Mouse (Mus musculus): Measurements from ENCODE around the gene Hist1h1d.
"Not testable (repeated sequence)": the region's sequence is repeated elsewhere in the genome, so short reads cannot be mapped to it uniquely, and the experiment has no call there.

Gene Hist1h1d

GRCm38 (mm10) chr13:23591886-23592285 lies 38.8 kb downstream of the Hist1h1d start:
- DNase-seq (ENCODE audit: low read depth, low spot score) = not testable (repeated sequence)

DNA sequence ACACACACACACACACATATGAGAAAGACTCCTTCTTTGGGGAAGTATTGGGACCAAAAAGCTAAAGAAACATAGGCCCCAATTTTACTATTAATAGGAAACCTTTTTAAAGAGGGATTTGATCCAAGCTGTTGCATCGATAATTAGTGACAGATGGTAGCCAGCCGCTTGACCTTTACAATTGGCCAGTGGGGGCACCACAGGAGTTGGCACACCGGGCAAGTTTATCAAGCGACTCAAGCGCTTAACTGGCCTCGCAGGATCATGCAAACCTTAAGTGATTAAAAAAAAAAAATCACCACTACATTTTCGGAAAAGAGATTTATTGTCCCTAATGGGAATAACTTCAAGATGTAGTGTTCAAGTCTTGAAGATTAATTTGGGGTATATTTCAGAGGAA lies 39.6 kb downstream of the Hist1h1d start:
- no peak for DNase-seq (ENCODE audit: low read depth, low spot score)

DNA sequence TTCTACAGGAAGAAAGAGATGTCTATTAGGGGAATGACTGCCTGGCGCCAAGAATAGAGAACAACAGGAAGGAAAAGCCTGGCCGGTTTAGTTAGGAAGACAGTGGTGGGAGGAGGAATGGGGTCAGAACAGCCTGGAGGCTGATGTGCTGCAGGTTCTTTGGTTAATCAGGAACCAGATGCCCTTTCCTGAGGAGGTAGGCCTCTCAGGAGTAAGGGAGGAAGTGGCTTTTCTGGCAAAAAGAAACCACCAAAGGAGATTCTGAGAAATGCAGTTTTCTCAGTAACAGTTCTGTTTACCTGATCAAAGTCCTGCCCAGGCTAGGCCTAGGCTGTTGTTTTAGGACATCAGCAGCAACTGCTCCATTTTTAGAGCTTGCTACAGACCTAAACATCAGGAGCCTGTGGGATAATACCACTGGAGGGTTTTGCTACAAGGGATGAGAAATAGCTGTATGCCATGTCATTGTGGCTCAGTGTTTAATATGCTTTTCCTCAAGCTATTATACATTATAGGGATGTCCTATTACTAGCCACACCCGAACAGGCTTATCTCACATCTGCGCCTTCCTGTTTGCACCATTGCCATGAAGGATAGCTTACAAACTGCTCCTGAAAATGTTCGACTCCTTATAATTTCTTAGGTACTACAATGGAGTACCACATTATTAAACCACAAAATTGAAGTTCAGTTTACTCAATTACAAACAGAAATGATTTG lies 40.1 kb downstream of the Hist1h1d start:
- DNase-seq (ENCODE audit: low read depth, low spot score) = no peak

- no peak for DNase-seq (ENCODE audit: low read depth, low spot score)
These were observed 42.1 kb downstream of the Hist1h1d start for GRCm38 (mm10) chr13:23595185-23595584.

DNA sequence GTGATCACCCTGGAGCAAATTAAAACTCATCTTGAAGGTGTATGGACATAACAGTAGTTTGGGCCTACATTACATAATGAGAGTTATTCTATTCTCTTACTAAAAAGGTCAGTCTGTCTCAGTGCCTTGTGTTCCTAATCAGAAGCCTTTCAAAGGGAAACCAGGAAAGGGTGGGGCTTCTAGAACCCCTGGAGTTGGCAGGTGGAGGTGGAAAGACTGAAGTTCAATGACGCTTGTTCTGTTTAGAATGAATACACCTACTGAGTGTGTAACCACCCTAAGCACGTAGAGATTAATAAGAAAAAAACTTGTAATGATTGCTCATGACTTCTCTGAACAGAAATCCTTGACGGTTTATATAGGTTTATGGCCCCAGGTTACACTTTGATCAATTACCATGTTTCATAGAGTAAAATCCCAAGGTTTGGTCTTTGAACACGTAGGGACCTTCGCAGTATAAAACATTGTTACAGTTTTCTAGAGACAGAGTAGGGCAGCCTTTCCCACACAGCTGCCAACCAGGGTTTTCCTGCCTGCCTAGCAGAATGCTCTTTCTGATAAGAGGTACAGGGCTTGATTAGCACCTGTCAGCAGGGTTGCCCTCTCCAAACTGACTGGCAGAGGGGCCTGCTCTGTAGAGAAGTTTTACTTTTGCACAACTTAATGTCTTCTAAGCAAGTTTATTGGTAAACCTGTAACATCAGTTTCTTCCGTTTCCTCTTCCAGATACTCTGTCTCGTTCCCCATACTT lies 42.7 kb downstream of the Hist1h1d start:
- no peak for DNase-seq (ENCODE audit: low read depth, low spot score)

DNA sequence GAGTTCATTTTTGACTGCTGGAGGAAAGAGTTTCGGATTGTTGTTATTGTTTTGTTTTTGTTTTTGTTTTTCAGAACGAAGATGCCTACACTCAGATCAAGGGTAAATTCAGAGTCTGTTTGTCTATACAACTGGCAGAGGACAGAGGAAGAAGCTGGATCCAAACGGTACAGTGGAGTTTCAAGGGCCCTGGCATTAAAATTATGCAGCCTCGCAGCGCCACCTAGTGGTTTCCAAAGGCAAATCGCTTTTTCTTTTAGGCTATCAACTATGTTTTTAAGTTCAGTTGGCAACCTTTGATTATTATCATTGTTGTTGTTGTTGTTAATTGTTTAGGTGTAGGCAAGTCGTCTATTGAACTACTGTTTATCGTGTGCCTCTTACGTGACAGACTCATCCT lies 44.9 kb downstream of the Hist1h1d start:
- DNase-seq (ENCODE audit: low read depth, low spot score) = peak; percentile 60

DNA sequence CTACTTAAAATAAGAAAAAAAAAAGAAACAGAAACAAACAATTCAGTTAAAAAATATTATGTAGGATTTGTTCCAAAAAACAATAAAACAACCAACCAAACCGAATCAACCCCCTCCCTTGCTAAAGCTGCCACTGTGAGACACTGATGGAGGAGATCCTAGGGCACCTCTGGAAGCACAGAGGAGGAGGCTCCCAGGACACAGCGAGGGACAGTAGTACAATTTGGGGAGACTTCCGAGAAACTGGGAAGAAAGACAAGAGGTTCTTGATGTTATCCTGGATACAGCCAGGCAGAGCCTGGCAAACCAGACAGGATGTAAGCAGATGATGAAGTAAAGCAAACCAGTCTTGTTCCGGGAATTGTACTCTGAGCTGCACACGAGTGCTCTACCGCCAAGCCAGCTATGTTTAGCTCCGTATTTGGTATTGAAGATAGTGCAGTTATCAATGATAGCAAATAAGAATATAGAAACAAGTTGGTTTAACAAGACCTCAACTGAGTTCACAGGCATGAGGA lies 50.2 kb downstream of the Hist1h1d start:
- DNase-seq (ENCODE audit: low read depth, low spot score) = no peak

GRCm38 (mm10) chr13:23604452-23604851 lies 51.4 kb downstream of the Hist1h1d start:
- DNase-seq (ENCODE audit: low read depth, low spot score) = no peak

DNA sequence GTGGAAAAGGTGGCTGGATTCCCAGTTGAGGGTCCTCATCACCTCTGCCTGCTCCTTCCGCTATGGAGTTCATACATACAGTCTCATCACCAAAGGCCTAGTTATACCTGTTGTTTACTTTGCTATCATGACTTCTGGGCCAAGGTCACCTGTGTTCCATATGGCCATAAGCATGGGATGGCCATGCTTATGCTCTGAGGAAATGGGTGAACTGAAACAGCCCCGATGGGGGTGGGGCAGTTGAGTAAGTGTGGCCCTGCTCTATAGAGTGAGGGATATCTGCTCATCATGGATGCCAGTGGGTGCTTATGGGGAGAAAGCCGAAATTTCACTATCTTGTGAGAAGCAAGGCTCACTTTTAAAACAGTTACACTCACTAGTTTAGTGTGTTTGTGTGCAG lies 52.0 kb downstream of the Hist1h1d start:
- DNase-seq (ENCODE audit: low read depth, low spot score) = no peak

DNA sequence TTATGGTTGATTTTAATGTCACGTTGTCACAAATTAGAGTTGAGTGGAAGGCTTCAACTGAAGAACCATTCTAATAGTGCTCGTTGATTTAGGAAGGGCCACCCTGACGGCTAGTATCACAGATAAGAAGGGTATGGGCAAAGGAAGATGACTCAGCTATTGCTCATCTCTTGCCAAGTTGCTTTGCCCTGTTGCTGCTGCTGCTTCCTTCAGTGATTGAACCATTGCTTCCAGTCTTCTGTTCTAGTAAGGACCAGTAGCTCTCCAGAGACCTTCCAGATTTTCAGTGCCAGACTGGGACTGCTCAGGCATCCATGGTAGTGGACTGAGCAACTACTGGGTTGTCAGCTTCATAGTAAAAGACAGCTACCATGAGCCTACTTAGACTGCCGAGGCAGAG lies 56.1 kb downstream of the Hist1h1d start:
- no peak for DNase-seq (ENCODE audit: low read depth, low spot score)

DNA sequence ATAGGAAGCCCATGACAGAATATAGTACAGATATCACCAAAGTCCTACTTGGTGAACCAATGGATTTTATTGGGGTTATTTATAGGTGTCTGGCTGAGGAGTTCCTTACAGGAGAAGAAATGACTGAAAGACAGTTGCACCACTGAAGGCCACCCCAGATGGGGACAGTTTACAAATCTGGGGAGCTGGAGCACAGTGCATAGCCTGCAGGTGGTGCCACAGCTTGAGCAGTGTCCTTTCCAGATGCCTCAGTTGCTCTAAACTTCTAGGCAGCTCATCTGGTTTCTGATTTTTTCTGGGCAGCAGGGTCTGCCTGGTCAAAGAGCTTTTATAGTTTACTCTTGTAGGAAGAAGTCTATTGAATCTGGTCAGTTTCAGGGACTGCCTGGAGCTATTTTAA lies 56.8 kb downstream of the Hist1h1d start:
- DNase-seq (ENCODE audit: low read depth, low spot score) = no peak

All from skeletal muscle tissue, adult 2 months (tissue).